Mouse (Mus musculus) embryo, embryonic 11 days (tissue): Measurements from ENCODE around the gene Cd300lg.

Experiments
- DNase-seq: peaks from one replicate; pipeline ENCODE4 v3.0.0-alpha.2; 2015

The Cd300lg gene

DNA sequence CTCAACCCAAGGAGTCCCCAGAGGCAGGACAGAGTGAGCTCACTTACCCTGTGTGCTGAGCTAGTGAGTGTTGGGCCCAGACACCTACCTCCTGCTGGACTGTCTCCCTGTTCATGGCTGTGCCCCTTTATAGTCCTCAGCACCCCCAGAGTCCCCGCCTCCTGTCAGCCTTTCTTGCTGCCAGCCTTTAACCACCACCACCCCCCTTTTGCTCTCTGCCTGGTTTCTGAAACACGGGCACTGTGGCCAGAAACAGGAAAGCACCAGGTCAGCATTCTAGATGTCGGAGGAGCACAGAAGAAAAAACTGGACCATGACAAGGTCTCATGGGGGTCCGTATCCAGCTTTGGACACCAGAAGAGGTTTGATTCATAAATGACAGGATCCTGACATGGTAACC, 59.9 kb downstream of the Cd300lg start, which contains the start of gene Ppy:
Gene Ppy (minus strand): TSS at position 101 of the 400 bp plus-strand sequence.
- no peak for DNase-seq

DNA sequence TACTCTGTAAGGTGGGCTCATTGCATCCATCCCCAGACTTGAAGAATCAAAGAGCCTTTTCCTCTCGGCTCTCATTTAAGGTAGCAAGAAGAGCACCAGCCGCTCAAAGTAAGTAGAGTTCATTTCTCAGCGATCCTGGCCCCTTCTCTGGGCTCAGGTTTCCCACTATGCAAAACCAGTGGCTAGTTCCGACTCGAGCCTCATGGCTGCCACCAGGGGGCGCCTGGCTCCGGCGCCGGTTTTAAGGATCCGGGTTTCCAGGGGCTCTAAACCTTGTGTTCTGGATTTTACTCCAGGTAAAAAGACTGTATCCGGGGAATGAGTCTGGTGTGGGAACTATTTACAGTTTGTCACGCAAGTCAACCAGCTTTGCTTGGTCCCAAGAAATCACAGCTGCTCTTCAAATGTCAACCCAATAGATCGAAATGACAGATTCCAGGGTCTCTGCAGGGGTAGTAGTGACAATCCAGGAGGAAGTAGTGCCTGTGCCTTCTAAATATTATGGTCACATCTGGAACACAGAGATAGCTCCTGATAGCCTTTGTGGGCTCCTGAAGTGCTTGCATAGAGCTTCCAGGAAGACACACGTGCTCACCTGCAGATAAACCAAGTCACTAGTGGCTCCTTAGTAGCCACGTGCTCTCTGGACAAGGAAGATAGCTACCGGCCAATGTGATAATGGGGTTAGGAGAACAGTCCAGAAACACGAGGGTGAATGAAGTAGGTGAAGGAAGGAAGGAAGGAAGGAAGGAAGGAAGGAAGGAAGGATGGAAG, 61.4 kb downstream of the Cd300lg start:
- peak; percentile 89 for DNase-seq
